Mouse (Mus musculus): ENCODE measurements around the gene Fzd5.

Fzd5 gene

DNA sequence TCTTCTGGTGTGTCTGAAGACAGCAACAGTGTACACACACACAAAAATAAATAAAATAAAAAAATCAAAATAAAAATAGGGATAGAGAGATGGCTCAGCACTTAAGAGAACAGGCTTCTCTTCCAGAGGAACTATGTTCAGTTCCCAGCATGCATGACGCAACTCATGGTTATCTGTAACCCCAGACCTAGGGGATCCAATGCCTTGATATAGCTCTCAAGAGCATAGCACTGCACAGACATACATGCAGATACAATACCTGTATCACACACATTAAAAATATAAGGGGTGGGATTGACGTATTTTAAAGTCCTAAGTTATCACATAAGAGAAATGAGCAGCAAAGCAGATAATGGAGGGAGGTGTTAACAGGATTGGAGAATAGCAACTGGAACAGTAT, 53.1 kb downstream of the Fzd5 start:
- DNase-seq (ENCODE audit: low spot score in 2 of 2) = no peak

GRCm38 (mm10) chr1:64683039-64683438, 54.5 kb downstream of the Fzd5 start:
- DNase-seq (ENCODE audit: low spot score in 2 of 2) = no peak

DNA sequence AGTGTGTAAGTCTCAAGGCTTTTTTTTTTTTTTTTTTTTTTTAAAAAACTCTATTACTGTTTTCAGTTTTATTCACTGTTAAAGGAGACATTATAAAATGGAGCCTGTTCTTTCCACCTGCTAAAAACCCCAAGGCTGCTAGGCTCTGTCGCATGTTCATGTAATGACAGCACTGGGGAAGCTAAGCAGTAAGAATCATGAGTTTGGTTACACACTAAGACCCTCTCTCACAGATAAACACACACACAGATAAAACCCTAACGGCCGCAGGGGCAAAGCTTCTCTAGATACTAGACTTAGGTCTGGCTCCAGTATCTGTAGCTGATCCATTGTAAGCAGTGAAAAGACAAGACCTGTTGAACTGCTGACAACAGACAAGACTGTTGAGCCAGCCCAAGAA, 56.1 kb downstream of the Fzd5 start:
- no peak for DNase-seq (ENCODE audit: low spot score in 2 of 2)
